Comparison of ENCODE assay signal across 7 mouse cellular contexts in the genomic region with DNA sequence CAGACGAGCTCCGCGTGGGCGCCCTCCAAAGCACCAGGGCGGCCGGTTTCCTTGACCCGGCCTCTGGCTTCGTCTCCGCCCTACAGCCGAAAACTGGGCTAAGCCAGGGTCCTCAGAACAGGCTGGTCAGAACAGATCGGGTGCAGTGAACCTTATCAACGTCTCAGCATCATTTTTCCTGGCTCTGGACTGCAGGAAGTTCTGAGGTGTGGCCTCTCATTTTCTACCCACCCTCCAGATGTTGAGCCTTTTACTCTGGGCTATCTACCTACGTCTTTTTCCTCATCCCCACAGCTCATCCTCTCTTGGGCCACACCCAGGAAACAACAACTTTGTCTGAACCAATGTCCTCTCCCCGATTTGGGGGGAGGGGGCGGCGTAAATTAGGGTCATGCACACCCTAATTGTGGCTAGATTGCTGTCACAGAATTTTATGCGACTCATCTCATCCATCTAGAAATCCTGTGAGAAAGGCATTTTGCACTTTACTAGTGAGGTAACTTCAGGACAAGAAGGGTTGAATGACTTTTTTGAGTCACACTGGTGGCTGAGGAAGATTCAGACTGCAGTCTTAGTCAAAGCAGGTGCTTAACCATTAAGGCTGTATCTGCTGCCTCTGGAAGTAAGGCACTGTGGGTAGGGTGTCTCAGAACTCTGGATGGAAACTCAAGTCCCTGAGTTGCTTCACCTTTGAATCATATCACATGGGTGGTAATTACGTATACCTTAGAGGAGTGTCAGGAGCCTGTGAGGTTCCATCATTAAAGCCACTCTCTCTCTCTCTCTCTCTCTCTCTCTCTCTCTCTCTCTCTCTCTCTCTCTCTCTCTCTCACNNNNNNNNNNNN. TPM values are rescaled to one million over a fixed set of nuclear protein-coding genes. Genes with fewer than 3 reads are reported as not detected.
A peak's percentile ranks its signal among the peaks of the same experiment; 100 is the strongest.
DNase-seq lines count a peak whose midpoint lies in the region; ATAC-seq lines count a peak whose summit lies in the region.

Gene Faah (minus strand): TSS at position 25 of the 845 bp plus-strand sequence.

- H3K27me3 ChIP-seq in lung, embryonic 16.5 days (ENCODE audit: control insufficient read depth, insufficient read depth, low read depth, low read length) = peaks cover 36% of the 10 kb centered on the region
- peaks cover 31% of the 10 kb centered on the region for H3K27me3 ChIP-seq in embryonic facial prominence, embryonic 11.5 days (ENCODE audit: control insufficient read depth, insufficient read depth, low read length)
- peaks cover 56% of the 10 kb centered on the region for H3K27me3 ChIP-seq in intestine, embryonic 14.5 days (replicated peaks; ENCODE audit: control insufficient read depth, insufficient read depth, low read length)
- peaks cover 81% of the 10 kb centered on the region for H3K27me3 ChIP-seq in midbrain, embryonic 10.5 days (ENCODE audit: low read depth, poor library complexity, severe bottlenecking)

- no peaks in the 10 kb centered on the region; the same call in 1 of the 2 replicates for H3K4me1 ChIP-seq in lung, embryonic 16.5 days (replicated peaks; ENCODE audit: control insufficient read depth, insufficient read depth, low read length)
- H3K4me1 ChIP-seq in embryonic facial prominence, embryonic 11.5 days (ENCODE audit: control insufficient read depth, insufficient read depth, low read length) = no peaks in the 10 kb centered on the region; the same call in 1 of the 2 replicates
- 0 out of 2 replicates have a peak, but pooled peaks cover 2% of the 10 kb centered on the region for H3K4me1 ChIP-seq in intestine, embryonic 14.5 days (replicated peaks; ENCODE audit: control insufficient read depth, insufficient read depth, low read length)
- peaks cover 26% of the 10 kb centered on the region for H3K4me1 ChIP-seq in midbrain, embryonic 10.5 days

- H3K27ac ChIP-seq in lung, embryonic 16.5 days (ENCODE audit: low read length) = peak within 1 kb of the TSS; percentile 45
- no peak within 1 kb of the TSS for H3K27ac ChIP-seq in embryonic facial prominence, embryonic 11.5 days (replicated peaks; ENCODE audit: low read depth, low read length)
- no peak within 1 kb of the TSS; the same call in 1 of the 2 replicates for H3K27ac ChIP-seq in intestine, embryonic 14.5 days (ENCODE audit: low read depth)
- H3K27ac ChIP-seq in midbrain, embryonic 10.5 days (replicated peaks) = peak within 1 kb of the TSS; percentile 84

- peak; percentile 65; the same call in 1 of the 2 replicates for ATAC-seq in lung, embryonic 16.5 days (ENCODE audit: low read depth)
- ATAC-seq in embryonic facial prominence, embryonic 11.5 days (replicated peaks; ENCODE audit: insufficient number of reproducible peaks, low FRiP score, low TSS enrichment, low read depth) = peak; percentile 51; the same call in 1 of the 2 replicates
- no peak; the same call in 1 of the 2 replicates for ATAC-seq in intestine, embryonic 14.5 days (replicated peaks; ENCODE audit: low FRiP score, low TSS enrichment, low read depth)
- no peak; the same call in 1 of the 2 replicates for ATAC-seq in erythroid progenitor cell, adult 5-6 weeks (replicated peaks; ENCODE audit: low FRiP score, poor library complexity, severe bottlenecking)

- no peak for DNase-seq in lung, postnatal 4 days
- DNase-seq in embryonic facial prominence, embryonic 11.5 days (ENCODE audit: low spot score) = no peak
- DNase-seq in intestine, embryonic 14.5 days (ENCODE audit: low spot score) = no peak
- no peak for DNase-seq in midbrain, embryonic 10.5 days (ENCODE audit: low spot score)
- DNase-seq in natural killer cell, adult 2 months (ENCODE audit: low spot score in 2 of 2) = no peak

- H3K4me2 ChIP-seq in lung, embryonic 16.5 days (ENCODE audit: low read depth, low read length) = peak within 1 kb of the TSS; percentile 93
- peak within 1 kb of the TSS; percentile 99 for H3K4me2 ChIP-seq in embryonic facial prominence, embryonic 11.5 days (ENCODE audit: low read depth, low read length)
- peak within 1 kb of the TSS; percentile 93 for H3K4me2 ChIP-seq in intestine, embryonic 14.5 days (ENCODE audit: low read length)

- no peaks in the 10 kb centered on the region for H3K9me3 ChIP-seq in lung, embryonic 16.5 days (ENCODE audit: control insufficient read depth, low read length)
- H3K9me3 ChIP-seq in embryonic facial prominence, embryonic 11.5 days (replicated peaks; ENCODE audit: control insufficient read depth, low read length) = no peaks in the 10 kb centered on the region
- H3K9me3 ChIP-seq in intestine, embryonic 14.5 days (ENCODE audit: control insufficient read depth, low read length) = no peaks in the 10 kb centered on the region
- no peaks in the 10 kb centered on the region for H3K9me3 ChIP-seq in midbrain, embryonic 10.5 days (replicated peaks)

- no peaks in the 10 kb centered on the region for H3K36me3 ChIP-seq in lung, embryonic 16.5 days (ENCODE audit: control insufficient read depth, insufficient read depth, low read length)
- no peaks in the 10 kb centered on the region for H3K36me3 ChIP-seq in embryonic facial prominence, embryonic 11.5 days (replicated peaks; ENCODE audit: control insufficient read depth, insufficient read depth, low read depth, low read length)
- no peaks in the 10 kb centered on the region for H3K36me3 ChIP-seq in intestine, embryonic 14.5 days (ENCODE audit: control insufficient read depth, insufficient read depth, low read length)
- H3K36me3 ChIP-seq in midbrain, embryonic 10.5 days = no peaks in the 10 kb centered on the region

- peak within 1 kb of the TSS; percentile 73 for H3K9ac ChIP-seq in lung, embryonic 16.5 days (ENCODE audit: low read length)
- peak within 1 kb of the TSS; percentile 68 for H3K9ac ChIP-seq in embryonic facial prominence, embryonic 11.5 days (replicated peaks; ENCODE audit: low read length)
- peak within 1 kb of the TSS; percentile 52 for H3K9ac ChIP-seq in intestine, embryonic 14.5 days (ENCODE audit: low read length)

- H3K4me3 ChIP-seq in lung, embryonic 16.5 days (ENCODE audit: low read length) = peak within 1 kb of the TSS; percentile 70
- H3K4me3 ChIP-seq in embryonic facial prominence, embryonic 11.5 days (ENCODE audit: low read depth, low read length) = peak within 1 kb of the TSS; percentile 58
- peak within 1 kb of the TSS; percentile 55 for H3K4me3 ChIP-seq in intestine, embryonic 14.5 days (ENCODE audit: low read depth, low read length)
- H3K4me3 ChIP-seq in midbrain, embryonic 10.5 days = peak within 1 kb of the TSS; percentile 79

- WGBS in lung, embryonic 16.5 days = 8% methylated on average over 18 of the region's 18 CpGs
- 7% methylated on average over 18 of the region's 18 CpGs for WGBS in embryonic facial prominence, embryonic 11.5 days
- WGBS in intestine, embryonic 14.5 days = 7% methylated on average over 18 of the region's 18 CpGs
- WGBS in midbrain, embryonic 10.5 days = 6% methylated on average over 18 of the region's 18 CpGs

RNA-seq across cellular contexts. Expression of gene Faah, which starts in this region (rescaled TPM):
- 11.0 and 12.1 TPM in 2 replicates for polyA plus RNA-seq in lung, embryonic 16.5 days (2015; fragmentation: Nextera tagmentation; extraction: Ambion mirVana)
- polyA plus RNA-seq in embryonic facial prominence, embryonic 11.5 days (2014; fragmentation: Nextera tagmentation; extraction: Ambion mirVana) = 1.4 and 1.8 TPM in 2 replicates
- 13.5 and 19.2 TPM in 2 replicates for polyA plus RNA-seq in intestine, embryonic 14.5 days (2014; fragmentation: Nextera tagmentation; extraction: Ambion mirVana)
- polyA plus RNA-seq in midbrain, embryonic 10.5 days (2016; fragmentation: Nextera tagmentation; extraction: Ambion mirVana) = 1.4 and 2.7 TPM in 2 replicates
- 0.84 TPM in 1 of 2 replicates, not detected in the other for total RNA-seq in erythroid progenitor cell, adult 5-6 weeks (2015; ENCODE audit: low replicate concordance)
- total RNA-seq in erythroid progenitor cell, adult 5-6 weeks (2017; ENCODE audit: low replicate concordance) = 0.64 TPM in 1 of 2 replicates, not detected in the other

Comparison
In these comparisons a context has a peak if more than half of its experiments do, and no peak if none do; other contexts are left out.
1. ATAC-seq: peak in lung, embryonic 16.5 days (single experiment) and embryonic facial prominence, embryonic 11.5 days (single experiment); none in intestine, embryonic 14.5 days (single experiment) and erythroid progenitor cell, adult 5-6 weeks (single experiment).
2. H3K27ac ChIP-seq: peak in lung, embryonic 16.5 days (single experiment) and midbrain, embryonic 10.5 days (single experiment); none in embryonic facial prominence, embryonic 11.5 days (single experiment) and intestine, embryonic 14.5 days (single experiment).
3. Peak in every context shown above with its lines, with median percentiles within 50 percentile points of each other: H3K4me2 ChIP-seq, H3K4me3 ChIP-seq and H3K9ac ChIP-seq.